Mouse (Mus musculus) cerebellum, adult (tissue): ENCODE data around the gene Pcbp4.
A peak's percentile ranks its signal among the peaks of the same experiment; 100 is the strongest.

ENCODE experiments used
- ATAC-seq: cut with Nextera tagmentation; 2 replicates; pipeline ENCODE4 v1.9.2; 2017; ENCODE audit warnings: mild to moderate bottlenecking, moderate library complexity, mixed read lengths; ENCODE audit not compliant: insufficient number of reproducible peaks, low FRiP score, low TSS enrichment

The Pcbp4 gene

GRCm38 (mm10) chr9:106442680-106443079 is 10.4 kb upstream of the Pcbp4 start:
- ATAC-seq: no peak

GRCm38 (mm10) chr9:106444836-106445235 is 8.3 kb upstream of the Pcbp4 start:
- no peak for ATAC-seq

- peak; percentile 90 for ATAC-seq
Observed at GRCm38 (mm10) chr9:106447348-106447747, 5.7 kb upstream of the Pcbp4 start, which contains the start of the genes Abhd14b and Abhd14a. Abhd14b (plus strand) TSS chr9:106447459. Abhd14a (minus strand) TSS chr9:106447678.

GRCm38 (mm10) chr9:106447951-106448350 is 5.1 kb upstream of the Pcbp4 start:
- no peak for ATAC-seq

- ATAC-seq: peak; percentile 37; the same call in 1 of the 2 replicates
Observed at GRCm38 (mm10) chr9:106448498-106449031, 4.5 kb upstream of the Pcbp4 start.

- no peak for ATAC-seq
Observed at GRCm38 (mm10) chr9:106449947-106450346, 3.1 kb upstream of the Pcbp4 start.

GRCm38 (mm10) chr9:106450661-106451060 is 2.4 kb upstream of the Pcbp4 start:
- no peak for ATAC-seq

GRCm38 (mm10) chr9:106451298-106451697 is 1.8 kb upstream of the Pcbp4 start:
- ATAC-seq: no peak

GRCm38 (mm10) chr9:106451899-106452298 is 1.2 kb upstream of the Pcbp4 start:
- ATAC-seq: no peak

- ATAC-seq: no peak
Observed at GRCm38 (mm10) chr9:106452351-106452750, 740 bp upstream of the Pcbp4 start.

- no peak for ATAC-seq
Observed at GRCm38 (mm10) chr9:106452821-106453220, 270 bp upstream of the Pcbp4 start.

GRCm38 (mm10) chr9:106454071-106454761 is 1.1 kb downstream of the Pcbp4 start:
- no peak for ATAC-seq

GRCm38 (mm10) chr9:106454888-106455681 is 2.0 kb downstream of the Pcbp4 start:
- no peak for ATAC-seq

GRCm38 (mm10) chr9:106456325-106457162 is 3.5 kb downstream of the Pcbp4 start:
- ATAC-seq: no peak

GRCm38 (mm10) chr9:106457163-106457559 is 4.1 kb downstream of the Pcbp4 start:
- no peak for ATAC-seq

GRCm38 (mm10) chr9:106457920-106458319 is 4.8 kb downstream of the Pcbp4 start:
- no peak for ATAC-seq

GRCm38 (mm10) chr9:106459946-106460345 is 6.9 kb downstream of the Pcbp4 start:
- ATAC-seq: peak; percentile 1; the same call in 1 of the 2 replicates

- ATAC-seq: peak; percentile 22; the same call in 1 of the 2 replicates
Observed at GRCm38 (mm10) chr9:106460401-106461025, 7.4 kb downstream of the Pcbp4 start.

GRCm38 (mm10) chr9:106461026-106461415 is 7.9 kb downstream of the Pcbp4 start:
- no peak for ATAC-seq
